Mouse (Mus musculus) forebrain, embryonic 12.5 days (tissue): ENCODE data around the gene Fbxo8. TPM values are rescaled to one million over a fixed set of nuclear protein-coding genes. Genes with fewer than 3 reads are reported as not detected.
A peak's percentile ranks its signal among the peaks of the same experiment; 100 is the strongest.

Experiments used
- ATAC-seq: fragments of 200-750 bp; cut with Nextera tagmentation; 2 replicates; pipeline ENCODE4 v1.8.0; 2017; ENCODE audit warnings: moderate TSS enrichment; ENCODE audit not compliant: low FRiP score
- H3K27ac ChIP-seq: fragments of 300-500 bp; sonication (generic); 2 replicates; pipeline ENCODE4 v1.5.1; 2016; ENCODE audit warnings: mild to moderate bottlenecking
- H3K27me3 ChIP-seq: fragments of 300-500 bp; sonication (generic); 2 replicates; pipeline ENCODE4 v1.6.1; 2016; ENCODE audit warnings: mild to moderate bottlenecking
- H3K36me3 ChIP-seq: fragments of 300-500 bp; sonication (generic); replicated peaks from 2 replicates; pipeline ENCODE4 v1.6.1; 2016; ENCODE audit warnings: mild to moderate bottlenecking
- H3K4me1 ChIP-seq: fragments of 300-500 bp; sonication (generic); 2 replicates; pipeline ENCODE4 v1.6.1; 2016
- H3K4me2 ChIP-seq: fragments of 300-500 bp; sonication (generic); 2 replicates; pipeline ENCODE4 v1.6.1; 2016; ENCODE audit warnings: mild to moderate bottlenecking, moderate library complexity
- H3K4me3 ChIP-seq: fragments of 300-500 bp; sonication (generic); replicated peaks from 2 replicates; pipeline ENCODE4 v1.5.1; 2016; ENCODE audit warnings: mild to moderate bottlenecking
- H3K9ac ChIP-seq: fragments of 300-500 bp; sonication (generic); 2 replicates; pipeline ENCODE4 v1.6.1; 2016; ENCODE audit warnings: mild to moderate bottlenecking
- H3K9me3 ChIP-seq: fragments of 300-500 bp; sonication (generic); 2 replicates; pipeline ENCODE4 v1.6.1; 2016
- WGBS: fragments of 180-500 bp; shearing (Covaris S2); methylation state at CpG from one replicate; pipeline ENCODE4 v1.1.7; 2016; 5-methylcytosine and 5-hydroxymethylcytosine counted together
- polyA plus RNA-seq: library from polyadenylated mRNA; unstranded; fragments of >200 nt; fragmentation: Nextera tagmentation; extraction: Ambion mirVana; gene quantifications from 2 replicates; pipeline ENCODE4 v1.2.1, GENCODE M21; 2016

Gene Fbxo8
- polyA plus RNA-seq, 1 experiment from 2014 or later: 36.6 TPM

- H3K9ac ChIP-seq: peak overlapping the region; percentile 77; the same call in 1 of the 2 replicates
- no peaks in the 10 kb centered on the region for H3K36me3 ChIP-seq
- no peak for ATAC-seq
- 29% methylated on average over 10 of the region's 10 CpGs for WGBS
- H3K4me2 ChIP-seq: peak overlapping the region; percentile 62
- peak overlapping the region; percentile 90 for H3K4me3 ChIP-seq
- peaks cover 12% of the 10 kb centered on the region for H3K4me1 ChIP-seq
- no peak overlapping the region for H3K27ac ChIP-seq
- no peaks in the 10 kb centered on the region for H3K9me3 ChIP-seq
- no peaks in the 10 kb centered on the region for H3K27me3 ChIP-seq
Observed at GRCm38 (mm10) chr8:56552045-56552444, 1.2 kb downstream of the Fbxo8 start.

- no peak overlapping the region for H3K27ac ChIP-seq
- WGBS: 74% methylated on average over 5 of the region's 5 CpGs
- H3K4me1 ChIP-seq: peaks cover 12% of the 10 kb centered on the region
- H3K27me3 ChIP-seq: no peaks in the 10 kb centered on the region
- ATAC-seq: no peak
- H3K4me2 ChIP-seq: no peak overlapping the region
- no peaks in the 10 kb centered on the region for H3K36me3 ChIP-seq
- no peak overlapping the region for H3K4me3 ChIP-seq
- H3K9ac ChIP-seq: no peak overlapping the region
- H3K9me3 ChIP-seq: no peaks in the 10 kb centered on the region
Observed at GRCm38 (mm10) chr8:56552551-56553103, 1.7 kb downstream of the Fbxo8 start.

GRCm38 (mm10) chr8:56564399-56565047 is 13.6 kb downstream of the Fbxo8 start:
- Histone ChIP-seq H3K27me3 (no peaks in the 10 kb centered on the region), H3K4me1 (no peaks in the 10 kb centered on the region), H3K27ac (no peak overlapping the region), H3K4me2 (no peak overlapping the region), H3K4me3 (no peak overlapping the region), H3K9ac (no peak overlapping the region), H3K36me3 (0 out of 2 replicates have a peak, but pooled peaks cover 6% of the 10 kb centered on the region), H3K9me3 (no peaks in the 10 kb centered on the region)
- no peak for ATAC-seq
- WGBS: 89% methylated on average over 4 of the region's 4 CpGs

GRCm38 (mm10) chr8:56566856-56567255 is 16.0 kb downstream of the Fbxo8 start:
- ATAC-seq: no peak
- Histone ChIP-seq H3K36me3 (0 out of 2 replicates have a peak, but pooled peaks cover 6% of the 10 kb centered on the region), H3K9me3 (no peaks in the 10 kb centered on the region), H3K27me3 (no peaks in the 10 kb centered on the region), H3K4me3 (no peak overlapping the region), H3K9ac (no peak overlapping the region), H3K4me2 (no peak overlapping the region), H3K4me1 (no peaks in the 10 kb centered on the region), H3K27ac (no peak overlapping the region)
- WGBS: 89% methylated on average over 9 of the region's 9 CpGs

GRCm38 (mm10) chr8:56580918-56581317 is 30.0 kb downstream of the Fbxo8 start:
- Histone ChIP-seq H3K9me3 (no peaks in the 10 kb centered on the region), H3K4me1 (no peaks in the 10 kb centered on the region), H3K4me3 (no peak overlapping the region), H3K27me3 (no peaks in the 10 kb centered on the region), H3K4me2 (no peak overlapping the region), H3K36me3 (no peaks in the 10 kb centered on the region), H3K27ac (no peak overlapping the region), H3K9ac (no peak overlapping the region)
- WGBS: 92% methylated on average over 4 of the region's 4 CpGs
- ATAC-seq: no peak

- H3K4me2 ChIP-seq: no peak overlapping the region
- H3K27ac ChIP-seq: no peak overlapping the region
- ATAC-seq: no peak
- H3K4me1 ChIP-seq: no peaks in the 10 kb centered on the region
- no peak overlapping the region for H3K9ac ChIP-seq
- H3K27me3 ChIP-seq: no peaks in the 10 kb centered on the region
- no peak overlapping the region for H3K4me3 ChIP-seq
- H3K9me3 ChIP-seq: no peaks in the 10 kb centered on the region
- no peaks in the 10 kb centered on the region for H3K36me3 ChIP-seq
Observed at GRCm38 (mm10) chr8:56582841-56583240, 32.0 kb downstream of the Fbxo8 start.

GRCm38 (mm10) chr8:56589004-56589403 is 38.1 kb downstream of the Fbxo8 start:
- no peaks in the 10 kb centered on the region for H3K4me1 ChIP-seq
- H3K4me3 ChIP-seq: no peak overlapping the region
- no peak overlapping the region for H3K27ac ChIP-seq
- no peaks in the 10 kb centered on the region for H3K36me3 ChIP-seq
- H3K4me2 ChIP-seq: no peak overlapping the region
- no peak for ATAC-seq
- H3K9ac ChIP-seq: no peak overlapping the region
- WGBS: 88% methylated on average over 2 of the region's 2 CpGs
- no peaks in the 10 kb centered on the region for H3K9me3 ChIP-seq
- no peaks in the 10 kb centered on the region for H3K27me3 ChIP-seq

- H3K4me1 ChIP-seq: no peaks in the 10 kb centered on the region
- H3K9ac ChIP-seq: no peak overlapping the region
- H3K27me3 ChIP-seq: no peaks in the 10 kb centered on the region
- H3K4me2 ChIP-seq: no peak overlapping the region
- WGBS: 95% methylated on average over 1 of the region's 1 CpGs
- H3K36me3 ChIP-seq: no peaks in the 10 kb centered on the region
- no peak overlapping the region for H3K4me3 ChIP-seq
- H3K27ac ChIP-seq: no peak overlapping the region
- ATAC-seq: no peak
- H3K9me3 ChIP-seq: no peaks in the 10 kb centered on the region
Observed at GRCm38 (mm10) chr8:56591084-56591483, 40.2 kb downstream of the Fbxo8 start.

- H3K27me3 ChIP-seq: no peaks in the 10 kb centered on the region
- 91% methylated on average over 5 of the region's 5 CpGs for WGBS
- no peak overlapping the region for H3K4me3 ChIP-seq
- no peaks in the 10 kb centered on the region for H3K4me1 ChIP-seq
- no peaks in the 10 kb centered on the region for H3K36me3 ChIP-seq
- H3K4me2 ChIP-seq: no peak overlapping the region
- ATAC-seq: no peak
- H3K9me3 ChIP-seq: no peaks in the 10 kb centered on the region
- H3K27ac ChIP-seq: no peak overlapping the region
- H3K9ac ChIP-seq: no peak overlapping the region
Observed at GRCm38 (mm10) chr8:56591502-56591901, 40.6 kb downstream of the Fbxo8 start.

- Histone ChIP-seq H3K27me3 (no peaks in the 10 kb centered on the region), H3K4me2 (no peak overlapping the region), H3K9me3 (no peaks in the 10 kb centered on the region), H3K27ac (no peak overlapping the region), H3K36me3 (no peaks in the 10 kb centered on the region), H3K4me1 (no peaks in the 10 kb centered on the region), H3K4me3 (no peak overlapping the region), H3K9ac (no peak overlapping the region)
- no peak for ATAC-seq
- 61% methylated on average over 3 of the region's 3 CpGs for WGBS
Observed at GRCm38 (mm10) chr8:56606481-56606880, 55.6 kb downstream of the Fbxo8 start.

- H3K27me3 ChIP-seq: no peaks in the 10 kb centered on the region
- no peak overlapping the region for H3K4me3 ChIP-seq
- no peak overlapping the region for H3K9ac ChIP-seq
- H3K4me1 ChIP-seq: no peaks in the 10 kb centered on the region
- H3K27ac ChIP-seq: no peak overlapping the region
- no peaks in the 10 kb centered on the region for H3K36me3 ChIP-seq
- ATAC-seq: no peak
- WGBS: 91% methylated on average over 6 of the region's 6 CpGs
- no peak overlapping the region for H3K4me2 ChIP-seq
- no peaks in the 10 kb centered on the region for H3K9me3 ChIP-seq
Observed at GRCm38 (mm10) chr8:56611736-56612135, 60.8 kb downstream of the Fbxo8 start.

GRCm38 (mm10) chr8:56614235-56614634 is 63.3 kb downstream of the Fbxo8 start:
- no peaks in the 10 kb centered on the region for H3K9me3 ChIP-seq
- no peak overlapping the region for H3K9ac ChIP-seq
- H3K4me2 ChIP-seq: no peak overlapping the region
- no peak overlapping the region for H3K4me3 ChIP-seq
- H3K27me3 ChIP-seq: peaks cover 4% of the 10 kb centered on the region
- no peak for ATAC-seq
- no peak overlapping the region for H3K27ac ChIP-seq
- WGBS: 88% methylated on average over 1 of the region's 1 CpGs
- 0 out of 2 replicates have a peak, but pooled peaks cover 1% of the 10 kb centered on the region for H3K4me1 ChIP-seq
- H3K36me3 ChIP-seq: no peaks in the 10 kb centered on the region

GRCm38 (mm10) chr8:56615005-56615404 is 64.1 kb downstream of the Fbxo8 start:
- Histone ChIP-seq H3K27me3 (peaks cover 12% of the 10 kb centered on the region), H3K27ac (no peak overlapping the region), H3K4me2 (no peak overlapping the region), H3K36me3 (no peaks in the 10 kb centered on the region), H3K9ac (no peak overlapping the region), H3K4me3 (no peak overlapping the region), H3K4me1 (peaks cover 9% of the 10 kb centered on the region), H3K9me3 (no peaks in the 10 kb centered on the region)
- 5% methylated on average over 5 of the region's 5 CpGs for WGBS
- peak; percentile 65; the same call in 1 of the 2 replicates for ATAC-seq
